ENCODE assay signal across 9 mouse cellular contexts in genomic region chr14:31166827-31167226, GRCm38 (mm10). TPM values are rescaled to one million over a fixed set of nuclear protein-coding genes. Genes with fewer than 3 reads are reported as not detected.
DNase-seq lines count a peak whose midpoint lies in the region; ATAC-seq and TF ChIP-seq lines count a peak whose summit lies in the region.
"Had no signal": no experiment of that assay in that cellular context is flagged by ENCODE, and none has a peak within 500 bp of the region (broad histone marks: within the 10 kb centered on the region; RNA-seq: fewer than 3 reads in every experiment).

No protein-coding gene starts in this region.

- peaks cover 11 to 30% of the 10 kb centered on the region in 2 experiments for H3K4me1 ChIP-seq in heart, embryonic 14.5 days (ENCODE audit: control insufficient read depth in 2 of 2, insufficient read depth in 2 of 2, low read length in 2 of 2)
- H3K4me1 ChIP-seq in midbrain, embryonic 12.5 days = 0 out of 2 replicates have a peak, but pooled peaks cover 4% of the 10 kb centered on the region
- peaks cover 9% of the 10 kb centered on the region; the same call in 1 of the 2 replicates for H3K4me1 ChIP-seq in midbrain, embryonic 13.5 days (replicated peaks)
- no peaks in the 10 kb centered on the region for H3K4me1 ChIP-seq in intestine, postnatal 0 days (replicated peaks; ENCODE audit: control insufficient read depth, insufficient read depth, low read length)
- peaks cover 11% of the 10 kb centered on the region; the same call in 1 of the 2 replicates for H3K4me1 ChIP-seq in stomach, embryonic 15.5 days

- no peaks in the 10 kb centered on the region for H3K9me3 ChIP-seq in heart, embryonic 14.5 days (ENCODE audit: control insufficient read depth, low read length)
- H3K9me3 ChIP-seq in midbrain, embryonic 12.5 days = no peaks in the 10 kb centered on the region
- H3K9me3 ChIP-seq in midbrain, embryonic 13.5 days = no peaks in the 10 kb centered on the region
- no peaks in the 10 kb centered on the region for H3K9me3 ChIP-seq in intestine, postnatal 0 days (ENCODE audit: control insufficient read depth)
- no peaks in the 10 kb centered on the region for H3K9me3 ChIP-seq in stomach, embryonic 15.5 days

- WGBS in heart, embryonic 14.5 days = 51% methylated on average over 9 of the region's 9 CpGs
- WGBS in midbrain, embryonic 12.5 days = 73% methylated on average over 9 of the region's 9 CpGs
- 56% methylated on average over 9 of the region's 9 CpGs for WGBS in midbrain, embryonic 13.5 days
- WGBS in intestine, postnatal 0 days = 59% methylated on average over 9 of the region's 9 CpGs
- WGBS in stomach, embryonic 15.5 days = 59% methylated on average over 9 of the region's 9 CpGs

- peaks cover 24% of the 10 kb centered on the region for H3K36me3 ChIP-seq in heart, embryonic 14.5 days (ENCODE audit: control insufficient read depth, insufficient read depth, low read length)
- peaks cover 24% of the 10 kb centered on the region for H3K36me3 ChIP-seq in midbrain, embryonic 12.5 days
- H3K36me3 ChIP-seq in midbrain, embryonic 13.5 days = peaks cover 25% of the 10 kb centered on the region
- peaks cover 10% of the 10 kb centered on the region for H3K36me3 ChIP-seq in intestine, postnatal 0 days (ENCODE audit: control insufficient read depth, insufficient read depth)
- peaks cover 19% of the 10 kb centered on the region for H3K36me3 ChIP-seq in stomach, embryonic 15.5 days

- H3K27ac ChIP-seq in heart, embryonic 14.5 days (replicated peaks in 1 of 2; ENCODE audit: control insufficient read depth in 1 of 2, insufficient read depth in 1 of 2, low read depth in 2 of 2, low read length in 2 of 2) = 0 out of 4 replicates have a peak overlapping the region, but pooled peaks of 1 of the 2 experiments have one; percentile 53
- H3K27ac ChIP-seq in midbrain, embryonic 12.5 days (replicated peaks) = 0 out of 2 replicates have a peak overlapping the region, but pooled peaks have one; percentile 4
- no peak overlapping the region for H3K27ac ChIP-seq in midbrain, embryonic 13.5 days
- H3K27ac ChIP-seq in intestine, postnatal 0 days (ENCODE audit: low read depth, low read length) = no peak overlapping the region
- no peak overlapping the region; the same call in 1 of the 2 replicates for H3K27ac ChIP-seq in stomach, embryonic 15.5 days

- no peaks in the 10 kb centered on the region for H3K27me3 ChIP-seq in heart, embryonic 14.5 days (ENCODE audit: control insufficient read depth, insufficient read depth, low read length)
- H3K27me3 ChIP-seq in midbrain, embryonic 12.5 days = no peaks in the 10 kb centered on the region
- H3K27me3 ChIP-seq in midbrain, embryonic 13.5 days = no peaks in the 10 kb centered on the region
- no peaks in the 10 kb centered on the region for H3K27me3 ChIP-seq in intestine, postnatal 0 days (replicated peaks; ENCODE audit: control insufficient read depth, insufficient read depth, low read length)
- no peaks in the 10 kb centered on the region for H3K27me3 ChIP-seq in stomach, embryonic 15.5 days (replicated peaks)

- H3K4me2 ChIP-seq in heart, embryonic 14.5 days (ENCODE audit: low read length) = peak overlapping the region; percentile 59
- no peak overlapping the region for H3K4me2 ChIP-seq in midbrain, embryonic 12.5 days (replicated peaks)
- no peak overlapping the region for H3K4me2 ChIP-seq in midbrain, embryonic 13.5 days (replicated peaks)
- peak overlapping the region; percentile 35; the same call in 1 of the 2 replicates for H3K4me2 ChIP-seq in intestine, postnatal 0 days (replicated peaks; ENCODE audit: low read depth)
- H3K4me2 ChIP-seq in stomach, embryonic 15.5 days = peak overlapping the region; percentile 23

- intact Hi-C loops in heart, postnatal 14 days (cut with DNase I) = no loop called here

- no peak for DNase-seq in heart, postnatal 14 days
- no peak for DNase-seq in B cell, adult 2 months
- no peak for DNase-seq in spleen, adult 12 weeks (ENCODE audit: low spot score)

- no peak for ATAC-seq in heart, embryonic 14.5 days (ENCODE audit: insufficient number of reproducible peaks, insufficient read depth, low FRiP score, low read depth)
- no peak for ATAC-seq in midbrain, embryonic 12.5 days (ENCODE audit: low FRiP score, low read depth)
- ATAC-seq in midbrain, embryonic 13.5 days = no peak
- no peak for ATAC-seq in intestine, postnatal 0 days
- ATAC-seq in stomach, embryonic 15.5 days (ENCODE audit: insufficient read depth, low FRiP score, low read depth) = no peak

- peak overlapping the region; percentile 69 for H3K9ac ChIP-seq in heart, embryonic 14.5 days (ENCODE audit: low read length)
- no peak overlapping the region for H3K9ac ChIP-seq in midbrain, embryonic 12.5 days (replicated peaks)
- no peak overlapping the region for H3K9ac ChIP-seq in midbrain, embryonic 13.5 days (replicated peaks)
- 0 out of 2 replicates have a peak overlapping the region, but pooled peaks have one; percentile 7 for H3K9ac ChIP-seq in intestine, postnatal 0 days (ENCODE audit: low read depth, low read length)
- H3K9ac ChIP-seq in stomach, embryonic 15.5 days = no peak overlapping the region

- TF ChIP-seq CTCF in intestine, postnatal 0 days (IDR thresholded peaks at IDR 0.05; ENCODE audit: low read depth) = no peak

- peak overlapping the region; percentile 38 to 42 for H3K4me3 ChIP-seq in heart, embryonic 14.5 days (ENCODE audit: control insufficient read depth in 1 of 2, insufficient read depth in 1 of 2, low read depth in 1 of 2, low read length in 2 of 2)
- H3K4me3 ChIP-seq in midbrain, embryonic 12.5 days = no peak overlapping the region
- H3K4me3 ChIP-seq in midbrain, embryonic 13.5 days (replicated peaks) = no peak overlapping the region
- H3K4me3 ChIP-seq in intestine, postnatal 0 days (ENCODE audit: low read depth, low read length) = 0 out of 2 replicates have a peak overlapping the region, but pooled peaks have one; percentile 1
- H3K4me3 ChIP-seq in stomach, embryonic 15.5 days (replicated peaks) = 0 out of 2 replicates have a peak overlapping the region, but pooled peaks have one; percentile 2

RNA-seq across cellular contexts. Expression of gene Stab1, which starts 1.6 kb away (rescaled TPM):
- 56.0 and 66.8 TPM in 2 replicates for polyA plus RNA-seq in heart, embryonic 14.5 days (2014; fragmentation: Nextera tagmentation; extraction: Ambion mirVana)
- total RNA-seq in heart, postnatal 14 days (2021) = 10 to 100 TPM; 74.5 to 78.7 TPM
- 39.7 and 40.3 TPM in 2 replicates for polyA plus RNA-seq in midbrain, embryonic 12.5 days (2016; fragmentation: Nextera tagmentation; extraction: Ambion mirVana)
- polyA plus RNA-seq in midbrain, embryonic 13.5 days (2015; fragmentation: Nextera tagmentation; extraction: Ambion mirVana) = 19.8 and 23.2 TPM in 2 replicates
- 20.6 and 23.1 TPM in 2 replicates for polyA plus RNA-seq in intestine, postnatal 0 days (2015; fragmentation: Nextera tagmentation; extraction: Ambion mirVana)
- polyA plus RNA-seq in stomach, embryonic 15.5 days (2015; fragmentation: Nextera tagmentation; extraction: Ambion mirVana) = 35.0 and 38.5 TPM in 2 replicates

RNA-seq across cellular contexts. Expression of gene Nt5dc2, which starts 36.0 kb away (rescaled TPM):
- polyA plus RNA-seq in heart, embryonic 14.5 days (2014; fragmentation: Nextera tagmentation; extraction: Ambion mirVana) = 329 and 341 TPM in 2 replicates
- 10 to 100 TPM; 23.5 to 28.2 TPM for total RNA-seq in heart, postnatal 14 days (2021)
- 446 and 464 TPM in 2 replicates for polyA plus RNA-seq in midbrain, embryonic 12.5 days (2016; fragmentation: Nextera tagmentation; extraction: Ambion mirVana)
- polyA plus RNA-seq in midbrain, embryonic 13.5 days (2015; fragmentation: Nextera tagmentation; extraction: Ambion mirVana) = 280 and 317 TPM in 2 replicates
- 31.2 and 34.9 TPM in 2 replicates for polyA plus RNA-seq in intestine, postnatal 0 days (2015; fragmentation: Nextera tagmentation; extraction: Ambion mirVana)
- 367 and 372 TPM in 2 replicates for polyA plus RNA-seq in stomach, embryonic 15.5 days (2015; fragmentation: Nextera tagmentation; extraction: Ambion mirVana)

RNA-seq across cellular contexts. Expression of gene Smim4, which starts 38.1 kb away (rescaled TPM):
- polyA plus RNA-seq in heart, embryonic 14.5 days (2014; fragmentation: Nextera tagmentation; extraction: Ambion mirVana) = 98.2 and 107 TPM in 2 replicates
- 10 to 100 TPM; 74.1 to 83.9 TPM for total RNA-seq in heart, postnatal 14 days (2021)
- 61.1 and 62.3 TPM in 2 replicates for polyA plus RNA-seq in midbrain, embryonic 12.5 days (2016; fragmentation: Nextera tagmentation; extraction: Ambion mirVana)
- polyA plus RNA-seq in midbrain, embryonic 13.5 days (2015; fragmentation: Nextera tagmentation; extraction: Ambion mirVana) = 75.8 and 78.8 TPM in 2 replicates
- polyA plus RNA-seq in intestine, postnatal 0 days (2015; fragmentation: Nextera tagmentation; extraction: Ambion mirVana) = 127 and 132 TPM in 2 replicates
- polyA plus RNA-seq in stomach, embryonic 15.5 days (2015; fragmentation: Nextera tagmentation; extraction: Ambion mirVana) = 70.9 and 77.2 TPM in 2 replicates

RNA-seq across cellular contexts. Expression of gene Tnnc1, which starts 41.3 kb away (rescaled TPM):
- 5,119 and 5,195 TPM in 2 replicates for polyA plus RNA-seq in heart, embryonic 14.5 days (2014; fragmentation: Nextera tagmentation; extraction: Ambion mirVana)
- total RNA-seq in heart, postnatal 14 days (2021) = 1,000 to 10,000 TPM; 4,401 to 4,949 TPM
- 1.9 and 3.0 TPM in 2 replicates for polyA plus RNA-seq in midbrain, embryonic 12.5 days (2016; fragmentation: Nextera tagmentation; extraction: Ambion mirVana)
- polyA plus RNA-seq in midbrain, embryonic 13.5 days (2015; fragmentation: Nextera tagmentation; extraction: Ambion mirVana) = 1.1 and 1.9 TPM in 2 replicates
- 1.4 and 1.6 TPM in 2 replicates for polyA plus RNA-seq in intestine, postnatal 0 days (2015; fragmentation: Nextera tagmentation; extraction: Ambion mirVana)
- 7.1 and 9.8 TPM in 2 replicates for polyA plus RNA-seq in stomach, embryonic 15.5 days (2015; fragmentation: Nextera tagmentation; extraction: Ambion mirVana)
- total RNA-seq: MEL had no signal

RNA-seq across cellular contexts. Expression of gene Nisch, which starts 49.9 kb away (rescaled TPM):
- polyA plus RNA-seq in heart, embryonic 14.5 days (2014; fragmentation: Nextera tagmentation; extraction: Ambion mirVana) = 308 and 317 TPM in 2 replicates
- 100 to 1,000 TPM; 185 to 197 TPM for total RNA-seq in heart, postnatal 14 days (2021)
- 463 and 480 TPM in 2 replicates for polyA plus RNA-seq in midbrain, embryonic 12.5 days (2016; fragmentation: Nextera tagmentation; extraction: Ambion mirVana)
- 354 and 385 TPM in 2 replicates for polyA plus RNA-seq in midbrain, embryonic 13.5 days (2015; fragmentation: Nextera tagmentation; extraction: Ambion mirVana)
- polyA plus RNA-seq in intestine, postnatal 0 days (2015; fragmentation: Nextera tagmentation; extraction: Ambion mirVana) = 74.1 and 78.8 TPM in 2 replicates
- polyA plus RNA-seq in stomach, embryonic 15.5 days (2015; fragmentation: Nextera tagmentation; extraction: Ambion mirVana) = 319 and 363 TPM in 2 replicates

Comparison
In these comparisons a context has a peak if more than half of its experiments do, and no peak if none do; other contexts are left out.
1. H3K4me2 ChIP-seq: peak in heart, embryonic 14.5 days (single experiment), intestine, postnatal 0 days (single experiment) and stomach, embryonic 15.5 days (single experiment); none in midbrain, embryonic 12.5 days (single experiment) and midbrain, embryonic 13.5 days (single experiment).
2. H3K4me3 ChIP-seq: peak in heart, embryonic 14.5 days (2 of 2), intestine, postnatal 0 days (single experiment) and stomach, embryonic 15.5 days (single experiment); none in midbrain, embryonic 12.5 days (single experiment) and midbrain, embryonic 13.5 days (single experiment).
3. H3K9ac ChIP-seq: peak in heart, embryonic 14.5 days (single experiment) and intestine, postnatal 0 days (single experiment); none in midbrain, embryonic 12.5 days (single experiment), midbrain, embryonic 13.5 days (single experiment) and stomach, embryonic 15.5 days (single experiment).